Mouse (Mus musculus): ENCODE measurements around the gene Agbl1. TPM values are rescaled to one million over a fixed set of nuclear protein-coding genes. Genes with fewer than 3 reads are reported as not detected.

The Agbl1 gene
- polyA plus RNA-seq, 1 experiment from 2014 or later: not detected

- TF ChIP-seq CTCF (IDR thresholded peaks at IDR 0.05): no peak
- ATAC-seq: no peak
- in situ Hi-C loops (cut with MboI; ENCODE audit: low pct_unique_long_range_greater_than_20kb): no loop called here
- no peak for DNase-seq (ENCODE audit: low read depth, low spot score)
- CTCF ChIA-PET: no interaction called here
- POLR2A ChIA-PET: no interaction called here
- H3K27me3 ChIP-seq: no peaks in the 10 kb centered on the region
Observed at GRCm38 (mm10) chr7:76788561-76789306, 559.0 kb downstream of the Agbl1 start.

- in situ Hi-C loops (cut with MboI; ENCODE audit: low pct_unique_long_range_greater_than_20kb): no loop called here
- no peaks in the 10 kb centered on the region for H3K27me3 ChIP-seq
- no peak for DNase-seq (ENCODE audit: low read depth, low spot score)
- CTCF ChIA-PET: no interaction called here
- no peak for ATAC-seq
- TF ChIP-seq CTCF (IDR thresholded peaks at IDR 0.05): no peak
- POLR2A ChIA-PET: no interaction called here
Observed at GRCm38 (mm10) chr7:76790041-76790440, 560.4 kb downstream of the Agbl1 start.

GRCm38 (mm10) chr7:76791247-76791646 is 561.6 kb downstream of the Agbl1 start:
- DNase-seq (ENCODE audit: low read depth, low spot score) (no peak), ATAC-seq (no peak)
- no peaks in the 10 kb centered on the region for H3K27me3 ChIP-seq
- CTCF ChIA-PET: no interaction called here
- POLR2A ChIA-PET: no interaction called here
- no peak for TF ChIP-seq CTCF (IDR thresholded peaks at IDR 0.05)
- in situ Hi-C loops (cut with MboI; ENCODE audit: low pct_unique_long_range_greater_than_20kb): no loop called here

GRCm38 (mm10) chr7:76810003-76810402 is 580.3 kb downstream of the Agbl1 start:
- ATAC-seq (no peak), DNase-seq (ENCODE audit: low read depth, low spot score) (no peak)
- POLR2A ChIA-PET: no interaction called here
- in situ Hi-C loops (cut with MboI; ENCODE audit: low pct_unique_long_range_greater_than_20kb): no loop called here
- CTCF ChIA-PET: no interaction called here
- no peaks in the 10 kb centered on the region for H3K27me3 ChIP-seq
- TF ChIP-seq CTCF (IDR thresholded peaks at IDR 0.05): no peak

- ChIA-PET CTCF (interaction anchor here (1.7 kb wide), 1 partner anchor 17 kb away, joined by 3 read pairs; no protein-coding TSS in a partner anchor), POLR2A (no interaction called here)
- TF ChIP-seq CTCF (IDR thresholded peaks at IDR 0.05): no peak
- DNase-seq (ENCODE audit: low read depth, low spot score) (no peak), ATAC-seq (no peak)
- in situ Hi-C loops (cut with MboI; ENCODE audit: low pct_unique_long_range_greater_than_20kb): no loop called here
- no peaks in the 10 kb centered on the region for H3K27me3 ChIP-seq
Observed at GRCm38 (mm10) chr7:76820571-76820970, 590.9 kb downstream of the Agbl1 start.

GRCm38 (mm10) chr7:76842146-76842545 is 612.5 kb downstream of the Agbl1 start:
- no peak for ATAC-seq
- ChIA-PET CTCF (no interaction called here), POLR2A (no interaction called here)
- in situ Hi-C loops (cut with MboI; ENCODE audit: low pct_unique_long_range_greater_than_20kb): no loop called here
- no peak for DNase-seq (ENCODE audit: low read depth, low spot score)
- H3K27me3 ChIP-seq: no peaks in the 10 kb centered on the region
- TF ChIP-seq CTCF (IDR thresholded peaks at IDR 0.05): no peak

GRCm38 (mm10) chr7:76889416-76890209 is 659.9 kb downstream of the Agbl1 start:
- TF ChIP-seq CTCF (IDR thresholded peaks at IDR 0.05): no peak
- ATAC-seq (no peak), DNase-seq (ENCODE audit: low read depth, low spot score) (no peak)
- H3K27me3 ChIP-seq: no peaks in the 10 kb centered on the region
- in situ Hi-C loops (cut with MboI; ENCODE audit: low pct_unique_long_range_greater_than_20kb): no loop called here
- POLR2A ChIA-PET: no interaction called here
- CTCF ChIA-PET: no interaction called here

- in situ Hi-C loops (cut with MboI; ENCODE audit: low pct_unique_long_range_greater_than_20kb): no loop called here
- TF ChIP-seq CTCF (IDR thresholded peaks at IDR 0.05): no peak
- ChIA-PET POLR2A (no interaction called here), CTCF (interaction anchor here (0.7 kb wide), 1 partner anchor 23 kb away, joined by 3 read pairs; no protein-coding TSS in a partner anchor)
- no peaks in the 10 kb centered on the region for H3K27me3 ChIP-seq
- DNase-seq (ENCODE audit: low read depth, low spot score) (no peak), ATAC-seq (no peak)
Observed at GRCm38 (mm10) chr7:76904096-76904495, 674.4 kb downstream of the Agbl1 start.

GRCm38 (mm10) chr7:76911672-76912071 is 682.0 kb downstream of the Agbl1 start:
- H3K27me3 ChIP-seq: no peaks in the 10 kb centered on the region
- in situ Hi-C loops (cut with MboI; ENCODE audit: low pct_unique_long_range_greater_than_20kb): no loop called here
- ATAC-seq (no peak), DNase-seq (ENCODE audit: low read depth, low spot score) (no peak)
- TF ChIP-seq CTCF (IDR thresholded peaks at IDR 0.05): no peak
- ChIA-PET POLR2A (no interaction called here), CTCF (no interaction called here)

GRCm38 (mm10) chr7:76918871-76919270 is 689.2 kb downstream of the Agbl1 start:
- ATAC-seq: no peak
- TF ChIP-seq CTCF (IDR thresholded peaks at IDR 0.05): no peak
- DNase-seq (ENCODE audit: low read depth, low spot score): no peak
- ChIA-PET POLR2A (no interaction called here), CTCF (no interaction called here)
- no peaks in the 10 kb centered on the region for H3K27me3 ChIP-seq
- in situ Hi-C loops (cut with MboI; ENCODE audit: low pct_unique_long_range_greater_than_20kb): no loop called here

- ChIA-PET POLR2A (no interaction called here), CTCF (no interaction called here)
- in situ Hi-C loops (cut with MboI; ENCODE audit: low pct_unique_long_range_greater_than_20kb): no loop called here
- TF ChIP-seq CTCF (IDR thresholded peaks at IDR 0.05): no peak
- ATAC-seq (no peak), DNase-seq (ENCODE audit: low read depth, low spot score) (no peak)
- H3K27me3 ChIP-seq: no peaks in the 10 kb centered on the region
Observed at GRCm38 (mm10) chr7:76921671-76922070, 692.0 kb downstream of the Agbl1 start.

Measured in Patski (cell line).